Mouse (Mus musculus): ENCODE results near the gene Lclat1. TPM values are rescaled to one million over a fixed set of nuclear protein-coding genes. Genes with fewer than 3 reads are reported as not detected.

Lclat1 gene
- total and polyA plus RNA-seq, 3 experiments, result 30.2 to 104 (median 100) TPM

DNA sequence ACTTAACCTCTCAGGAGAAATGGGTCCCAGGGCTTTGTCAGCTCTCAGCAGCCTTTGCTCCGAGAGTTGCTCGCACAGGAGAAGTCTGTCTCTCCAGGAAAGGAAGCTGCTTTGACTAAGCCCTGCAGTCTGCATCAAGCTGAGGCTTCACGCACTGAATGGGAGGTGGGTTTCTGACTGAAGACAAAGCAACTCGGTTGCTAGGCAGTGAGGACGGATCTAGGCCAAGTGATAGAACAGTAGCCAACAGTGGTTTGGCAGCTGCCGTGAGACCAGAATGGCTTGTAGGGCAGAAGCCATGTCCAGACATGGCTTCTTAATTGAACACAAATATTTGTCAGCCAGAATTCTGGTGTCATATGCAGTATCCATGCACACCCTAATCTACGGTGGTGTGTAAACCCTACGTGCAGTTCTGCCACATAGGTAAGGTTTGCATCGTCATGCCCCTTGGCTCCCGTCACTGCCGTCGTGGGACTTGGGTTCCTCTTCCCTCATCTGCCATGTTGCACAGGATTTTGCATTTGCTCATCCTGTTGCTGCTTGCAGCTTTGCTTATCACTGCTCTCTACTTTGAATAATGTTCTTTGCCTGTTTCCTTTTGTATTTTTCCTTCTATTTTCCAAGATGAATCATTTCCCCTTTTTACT is 122.7 kb downstream of the Lclat1 start:
- H3K27me3 ChIP-seq (ENCODE audit: control insufficient read depth, insufficient read depth, low read length), result no peaks in the 10 kb centered on the region
- no peak overlapping the region for H3K4me3 ChIP-seq
- peak in 1 of 2 experiments; percentile 35 for DNase-seq
- no peak for TF ChIP-seq POLR2A (IDR thresholded peaks at IDR 0.05; ENCODE audit: insufficient read depth, low read depth, low read length)
- TF ChIP-seq EP300 (IDR thresholded peaks at IDR 0.05; ENCODE audit: insufficient read depth, low read depth, low read length), result no peak
- TF ChIP-seq CTCF (IDR thresholded peaks at IDR 0.05), result no peak
- no peak overlapping the region for H3K9ac ChIP-seq (ENCODE audit: low read depth, low read length)
- H3K27ac ChIP-seq, result no peak overlapping the region; the same call in 1 of the 2 replicates
- no peaks in the 10 kb centered on the region for H3K79me2 ChIP-seq (replicated peaks; ENCODE audit: control insufficient read depth, insufficient read depth, low read length)
- WGBS, result 59% methylated on average over 12 of the region's 12 CpGs
- peaks cover 6% of the 10 kb centered on the region for H3K36me3 ChIP-seq (ENCODE audit: control insufficient read depth, insufficient read depth, low read length)
- intact Hi-C loops (cut with DNase I), result no loop called here
- peaks cover 6% of the 10 kb centered on the region for H3K4me1 ChIP-seq (ENCODE audit: control insufficient read depth, insufficient read depth, low read length)

GRCm38 (mm10) chr17:73231337-73231736 is 123.6 kb downstream of the Lclat1 start:
- H3K36me3 ChIP-seq (ENCODE audit: control insufficient read depth, insufficient read depth, low read length), result peaks cover 5% of the 10 kb centered on the region
- no peaks in the 10 kb centered on the region for H3K27me3 ChIP-seq (ENCODE audit: control insufficient read depth, insufficient read depth, low read length)
- WGBS, result 84% methylated on average over 1 of the region's 1 CpGs
- no peaks in the 10 kb centered on the region for H3K79me2 ChIP-seq (replicated peaks; ENCODE audit: control insufficient read depth, insufficient read depth, low read length)
- TF ChIP-seq EP300 (IDR thresholded peaks at IDR 0.05; ENCODE audit: insufficient read depth, low read depth, low read length) (no peak), CTCF (IDR thresholded peaks at IDR 0.05) (no peak), POLR2A (IDR thresholded peaks at IDR 0.05; ENCODE audit: insufficient read depth, low read depth, low read length) (no peak)
- DNase-seq, result no peak
- peaks cover 6% of the 10 kb centered on the region for H3K4me1 ChIP-seq (ENCODE audit: control insufficient read depth, insufficient read depth, low read length)
- H3K4me3 ChIP-seq, result no peak overlapping the region
- intact Hi-C loops (cut with DNase I), result no loop called here
- no peak overlapping the region for H3K9ac ChIP-seq (ENCODE audit: low read depth, low read length)
- peak overlapping the region; percentile 46; the same call in 1 of the 2 replicates for H3K27ac ChIP-seq

DNA sequence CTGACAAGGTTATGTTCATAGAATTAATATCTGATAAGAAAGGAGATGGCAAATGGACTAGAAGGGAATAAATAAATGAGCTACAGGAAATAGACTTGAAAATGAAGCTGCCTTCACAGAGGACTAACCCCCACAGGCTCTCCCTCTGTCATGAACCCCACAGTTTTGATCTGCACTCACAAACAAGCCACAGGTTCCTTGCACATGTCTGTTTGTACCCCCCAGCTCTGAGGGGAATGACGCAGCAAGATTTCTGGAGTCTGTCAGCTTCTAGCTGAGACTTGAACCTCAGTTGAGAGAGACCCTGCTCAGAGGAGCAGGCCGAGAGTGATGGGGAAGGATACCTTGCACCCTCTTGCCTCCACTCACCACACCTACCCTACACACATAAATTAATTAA is 124.8 kb downstream of the Lclat1 start:
- H3K4me3 ChIP-seq, result no peak overlapping the region
- H3K27me3 ChIP-seq (ENCODE audit: control insufficient read depth, insufficient read depth, low read length), result no peaks in the 10 kb centered on the region
- no peak overlapping the region for H3K9ac ChIP-seq (ENCODE audit: low read depth, low read length)
- WGBS, result 95% methylated on average over 2 of the region's 2 CpGs
- peaks cover 5% of the 10 kb centered on the region; the same call in 1 of the 2 replicates for H3K36me3 ChIP-seq (ENCODE audit: control insufficient read depth, insufficient read depth, low read length)
- intact Hi-C loops (cut with DNase I), result no loop called here
- TF ChIP-seq CTCF (IDR thresholded peaks at IDR 0.05) (no peak), POLR2A (IDR thresholded peaks at IDR 0.05; ENCODE audit: insufficient read depth, low read depth, low read length) (no peak), EP300 (IDR thresholded peaks at IDR 0.05; ENCODE audit: insufficient read depth, low read depth, low read length) (no peak)
- H3K27ac ChIP-seq, result peak overlapping the region; percentile 23
- H3K4me1 ChIP-seq (ENCODE audit: control insufficient read depth, insufficient read depth, low read length), result peaks cover 7% of the 10 kb centered on the region
- no peaks in the 10 kb centered on the region for H3K79me2 ChIP-seq (replicated peaks; ENCODE audit: control insufficient read depth, insufficient read depth, low read length)
- no peak for DNase-seq

- Histone ChIP-seq H3K4me3 (no peak overlapping the region), H3K4me1 (ENCODE audit: control insufficient read depth, insufficient read depth, low read length) (peaks cover 15% of the 10 kb centered on the region), H3K36me3 (ENCODE audit: control insufficient read depth, insufficient read depth, low read length) (peaks cover 6% of the 10 kb centered on the region), H3K27me3 (ENCODE audit: control insufficient read depth, insufficient read depth, low read length) (no peaks in the 10 kb centered on the region), H3K79me2 (replicated peaks; ENCODE audit: control insufficient read depth, insufficient read depth, low read length) (no peaks in the 10 kb centered on the region), H3K9ac (ENCODE audit: low read depth, low read length) (no peak overlapping the region), H3K27ac (peak overlapping the region; percentile 59)
- intact Hi-C loops (cut with DNase I), result no loop called here
- WGBS, result 52% methylated on average over 1 of the region's 1 CpGs
- TF ChIP-seq EP300 (IDR thresholded peaks at IDR 0.05; ENCODE audit: insufficient read depth, low read depth, low read length), result no peak
- no peak for TF ChIP-seq CTCF (IDR thresholded peaks at IDR 0.05)
- no peak for TF ChIP-seq POLR2A (IDR thresholded peaks at IDR 0.05; ENCODE audit: insufficient read depth, low read depth, low read length)
- no peak for DNase-seq
Measured at GRCm38 (mm10) chr17:73233975-73234374, 126.2 kb downstream of the Lclat1 start.

DNA sequence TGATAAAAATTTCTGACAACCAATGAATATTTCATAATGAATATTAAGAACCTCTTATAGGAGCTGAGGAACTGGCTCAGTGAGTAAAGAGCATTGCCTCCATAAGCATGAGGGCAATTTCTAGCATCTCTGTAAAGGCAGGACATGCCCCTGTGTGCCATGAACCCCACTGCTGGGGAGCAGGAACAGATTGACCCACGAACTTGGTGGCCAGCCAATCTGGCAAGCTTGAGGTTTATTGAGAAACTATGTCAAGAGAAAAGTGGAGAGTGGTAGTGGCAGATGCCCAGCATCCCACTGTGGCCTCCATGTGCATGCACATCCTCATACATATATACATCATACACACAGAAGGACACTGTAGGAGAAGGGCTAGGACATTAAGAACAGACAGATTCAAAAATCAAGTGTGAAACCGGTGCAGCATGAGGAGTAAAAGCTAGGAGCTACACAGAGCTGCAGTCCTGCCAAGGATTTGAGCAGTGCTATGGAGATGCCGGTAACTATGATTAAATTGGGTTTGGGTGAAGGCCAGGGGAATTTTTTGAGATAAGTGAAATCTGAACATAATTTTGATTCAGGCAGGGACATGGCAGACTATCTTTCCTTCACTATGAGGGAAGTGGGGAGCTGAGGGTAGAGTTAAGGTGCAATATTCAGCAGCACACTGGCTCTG is 129.5 kb downstream of the Lclat1 start:
- no peak for TF ChIP-seq CTCF (IDR thresholded peaks at IDR 0.05)
- no peak for TF ChIP-seq POLR2A (IDR thresholded peaks at IDR 0.05; ENCODE audit: insufficient read depth, low read depth, low read length)
- TF ChIP-seq EP300 (IDR thresholded peaks at IDR 0.05; ENCODE audit: insufficient read depth, low read depth, low read length), result no peak
- Histone ChIP-seq H3K9ac (ENCODE audit: low read depth, low read length) (no peak overlapping the region), H3K27ac (no peak overlapping the region), H3K27me3 (ENCODE audit: control insufficient read depth, insufficient read depth, low read length) (no peaks in the 10 kb centered on the region), H3K4me1 (ENCODE audit: control insufficient read depth, insufficient read depth, low read length) (peaks cover 22% of the 10 kb centered on the region), H3K79me2 (replicated peaks; ENCODE audit: control insufficient read depth, insufficient read depth, low read length) (no peaks in the 10 kb centered on the region), H3K4me3 (no peak overlapping the region), H3K36me3 (ENCODE audit: control insufficient read depth, insufficient read depth, low read length) (peaks cover 17% of the 10 kb centered on the region)
- intact Hi-C loops (cut with DNase I), result no loop called here
- DNase-seq, result peak in 1 of 2 experiments; percentile 51
- WGBS, result 37% methylated on average over 3 of the region's 3 CpGs

DNA sequence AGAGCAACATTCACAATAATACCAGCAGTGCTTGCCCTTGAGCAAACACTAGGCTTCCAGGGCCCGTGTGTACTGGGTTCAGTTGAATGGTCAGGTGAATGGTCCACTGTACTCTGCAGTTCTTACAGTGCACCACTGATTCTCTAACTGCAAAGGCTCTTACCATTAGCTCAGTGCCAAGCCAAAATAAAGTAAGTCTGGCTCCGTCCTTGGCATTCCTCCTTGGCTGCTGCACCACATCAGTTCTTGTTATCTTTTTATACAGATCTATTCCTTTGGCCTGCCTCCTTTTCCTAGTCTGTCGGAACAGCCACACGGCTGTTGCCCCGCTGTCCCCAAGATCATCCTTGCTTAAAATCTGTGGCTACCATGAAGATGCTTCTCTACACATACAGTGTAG is 130.7 kb downstream of the Lclat1 start:
- Histone ChIP-seq H3K79me2 (replicated peaks; ENCODE audit: control insufficient read depth, insufficient read depth, low read length) (no peaks in the 10 kb centered on the region), H3K9ac (ENCODE audit: low read depth, low read length) (no peak overlapping the region; the same call in 1 of the 2 replicates), H3K27me3 (ENCODE audit: control insufficient read depth, insufficient read depth, low read length) (no peaks in the 10 kb centered on the region), H3K4me1 (ENCODE audit: control insufficient read depth, insufficient read depth, low read length) (peaks cover 20% of the 10 kb centered on the region), H3K27ac (no peak overlapping the region), H3K4me3 (no peak overlapping the region), H3K36me3 (ENCODE audit: control insufficient read depth, insufficient read depth, low read length) (peaks cover 17% of the 10 kb centered on the region)
- intact Hi-C loops (cut with DNase I), result no loop called here
- no peak for TF ChIP-seq EP300 (IDR thresholded peaks at IDR 0.05; ENCODE audit: insufficient read depth, low read depth, low read length)
- no peak for TF ChIP-seq CTCF (IDR thresholded peaks at IDR 0.05)
- no peak for TF ChIP-seq POLR2A (IDR thresholded peaks at IDR 0.05; ENCODE audit: insufficient read depth, low read depth, low read length)
- no peak for DNase-seq
- WGBS, result 63% methylated on average over 5 of the region's 5 CpGs

Data from heart, adult 2 months (tissue).